Mouse (Mus musculus) left cerebral cortex, adult 2 months (tissue): ENCODE data around the gene Prelid3b. TPM values are rescaled to one million over a fixed set of nuclear protein-coding genes. Genes with fewer than 3 reads are reported as not detected.

Source experiments
- DNase-seq, 2 experiments: peaks; one replicate each; pipeline ENCODE4 v3.0.0; 2021 to 2022; ENCODE audit warnings: low spot score in 2 of 2, mixed read lengths in 1 of 2; ENCODE audit errors: extremely low spot score in 1 of 2
- H3K27ac ChIP-seq: fragments of 200-600 bp; 2 replicates; pipeline ENCODE4 v1.8.1; 2022
- H3K4me3 ChIP-seq: fragments of 200-600 bp; 2 replicates; pipeline ENCODE4 v1.8.1; 2022
- CTCF ChIP-seq: fragments of 200-600 bp; IDR thresholded peaks from 2 replicates; pipeline ENCODE4 v1.8.1; 2022; ENCODE audit warnings: antibody characterized with exemption, mild to moderate bottlenecking, moderate library complexity
- intact Hi-C: fragments of 180-260 bp; cut with DNase I; formaldehyde crosslinking; loops from one replicate; pipeline ENCODE4 v1.15.1; 2025
- long read RNA-seq, 2 experiments: library from polyadenylated mRNA; stranded (forward); transcript quantifications; one replicate each; pipeline ENCODE4 v2.0.0; 2021; ENCODE audit warnings: borderline mapping rate in 2 of 2
- total RNA-seq, 2 experiments: library from RNA; stranded (reverse); gene quantifications; 2 replicates each; pipeline ENCODE4 v1.2.3; 2021

Prelid3b gene
- 10 to 100 TPM; 50.4 to 52.7 TPM for total RNA-seq
- long read RNA-seq, experiment 1, transcript Prelid3b-201 (6 exons, 1,553 nt), result major isoform, 59 of 63 reads
- long read RNA-seq, experiment 1, partial matches to known transcripts, result 0 of 63 reads
- long read RNA-seq, experiment 1, other reads (novel, unspliced or antisense), result 4 of 63 reads
- long read RNA-seq, experiment 2, transcript Prelid3b-201 (6 exons, 1,553 nt), result major isoform, 55 of 58 reads
- long read RNA-seq, experiment 2, partial matches to known transcripts, result 1 of 58 reads
- long read RNA-seq, experiment 2, other reads (novel, unspliced or antisense), result 2 of 58 reads

DNA sequence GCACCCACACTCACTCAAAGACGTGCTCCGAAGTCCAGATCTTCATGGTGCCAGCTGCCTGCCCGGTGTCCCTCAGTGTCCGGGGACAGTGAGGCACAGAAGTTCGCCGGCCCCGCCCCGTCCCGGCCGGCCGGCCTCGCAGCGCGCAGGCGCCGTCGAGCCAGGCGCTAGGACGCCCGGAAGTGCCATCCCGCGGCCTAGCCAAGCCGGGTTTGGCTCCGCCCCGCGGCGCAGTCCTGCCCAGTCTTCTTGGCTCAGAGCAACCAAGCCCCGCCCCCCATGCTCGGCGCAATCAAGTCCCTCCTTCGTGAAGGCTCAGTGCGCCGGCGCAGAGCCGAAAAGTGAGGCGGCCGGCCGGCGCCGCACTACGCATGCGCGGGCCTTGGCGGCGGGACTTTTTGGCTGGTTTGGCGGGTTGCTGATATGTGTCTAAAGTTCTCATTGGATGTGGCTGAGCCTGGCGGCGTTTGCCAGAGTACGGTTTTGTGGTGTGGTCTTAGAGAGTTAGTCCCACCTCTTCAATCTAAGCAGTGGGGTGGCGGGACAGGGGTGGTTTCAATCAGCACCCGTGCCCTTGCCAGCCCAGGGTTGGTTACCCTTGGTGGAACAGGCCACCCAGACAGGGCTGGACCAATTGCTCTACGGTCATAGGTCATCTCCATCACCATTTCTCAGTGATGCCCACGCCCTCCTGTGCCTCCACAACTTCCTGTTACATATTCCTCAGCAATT, at the start of gene Prelid3b:
Gene Prelid3b, minus strand, starts transcription at position 264 of the 732 bp plus-strand sequence.
- TF ChIP-seq CTCF, result no peak; the same call in 1 of the 2 replicates
- DNase-seq, result peak; percentile 99
- Histone ChIP-seq H3K4me3 (peak within 1 kb of the TSS; percentile 76), H3K27ac (peak within 1 kb of the TSS; percentile 82)
- intact Hi-C loops, result loop anchor here (2.0 to 5.0 kb wide), 2 partner anchors 146 to 199 kb away; no protein-coding TSS in a partner anchor

DNA sequence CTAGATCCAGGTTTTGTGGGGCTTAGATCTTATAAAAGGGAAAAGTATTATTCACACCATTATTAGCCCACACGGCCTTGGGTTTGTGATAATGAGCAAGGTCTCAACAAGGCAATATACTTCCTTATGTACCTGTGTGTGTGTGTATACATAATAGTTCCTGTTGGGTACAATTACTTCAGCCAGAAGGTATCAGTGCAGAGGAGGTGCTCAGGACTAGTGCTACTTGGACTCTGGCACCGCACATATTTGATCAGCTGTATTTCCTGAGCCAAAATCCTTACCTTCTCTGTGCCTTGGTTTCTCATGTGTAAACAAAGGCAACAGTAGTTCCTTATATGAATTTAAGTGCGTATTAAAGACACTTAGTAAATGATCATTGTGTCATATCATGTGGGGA, 49.3 kb upstream of the Prelid3b start:
- intact Hi-C loops, result no loop called here
- Histone ChIP-seq H3K27ac (no peak overlapping the region), H3K4me3 (no peak overlapping the region)
- TF ChIP-seq CTCF, result no peak
- no peak for DNase-seq

GRCm38 (mm10) chr2:174517141-174518079, 44.5 kb upstream of the Prelid3b start:
- H3K27ac ChIP-seq, result no peak overlapping the region
- DNase-seq, result no peak
- no peak for TF ChIP-seq CTCF
- H3K4me3 ChIP-seq, result no peak overlapping the region
- intact Hi-C loops, result no loop called here

GRCm38 (mm10) chr2:174514887-174515286, 42.0 kb upstream of the Prelid3b start:
- Histone ChIP-seq H3K27ac (no peak overlapping the region), H3K4me3 (no peak overlapping the region)
- DNase-seq, result no peak
- no peak for TF ChIP-seq CTCF
- intact Hi-C loops, result no loop called here

DNA sequence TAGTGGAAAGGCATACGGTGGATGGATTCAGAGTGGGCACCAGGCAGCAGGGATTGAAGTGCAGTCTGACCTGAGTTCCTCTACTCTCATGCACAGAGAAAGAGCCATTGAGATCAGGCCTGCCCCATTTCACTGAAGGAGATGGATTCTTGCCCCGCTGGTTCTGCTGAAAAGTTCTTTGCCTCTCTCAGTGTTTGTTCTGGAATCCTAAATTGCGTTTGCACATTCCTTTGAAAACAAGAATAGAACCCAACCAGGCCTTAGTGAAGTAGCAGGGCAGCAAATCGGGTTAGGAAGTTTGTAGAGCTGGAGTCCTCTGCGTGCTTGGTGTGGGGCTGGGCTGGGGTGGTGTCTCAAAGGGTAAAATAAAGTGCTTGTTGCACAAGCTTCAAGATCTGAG, 40.9 kb upstream of the Prelid3b start:
- Histone ChIP-seq H3K4me3 (no peak overlapping the region), H3K27ac (no peak overlapping the region)
- intact Hi-C loops, result no loop called here
- no peak for DNase-seq
- no peak for TF ChIP-seq CTCF

GRCm38 (mm10) chr2:174509825-174510224, 36.9 kb upstream of the Prelid3b start:
- H3K27ac ChIP-seq, result no peak overlapping the region
- DNase-seq, result no peak
- intact Hi-C loops, result no loop called here
- no peak for TF ChIP-seq CTCF
- H3K4me3 ChIP-seq, result no peak overlapping the region

DNA sequence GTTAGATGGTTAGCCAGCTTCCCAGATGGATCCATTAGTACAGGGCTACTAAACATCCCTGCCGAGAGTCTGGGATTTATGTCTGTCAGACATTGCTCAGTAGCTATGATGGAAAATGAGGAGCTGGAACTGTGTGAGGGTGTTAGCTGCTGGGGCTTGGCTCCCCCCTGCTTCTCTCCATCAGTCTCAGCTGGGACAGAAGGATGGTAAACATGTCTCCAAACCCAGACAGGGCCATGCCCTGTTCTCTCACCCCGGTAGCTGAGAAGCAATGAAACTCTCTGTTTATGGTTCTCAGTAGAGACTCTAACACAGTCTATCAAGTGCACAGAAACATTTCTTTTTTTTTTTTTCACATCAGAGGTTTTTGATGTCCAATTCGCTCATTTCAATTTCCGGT, 35.1 kb upstream of the Prelid3b start:
- Histone ChIP-seq H3K27ac (no peak overlapping the region), H3K4me3 (no peak overlapping the region)
- TF ChIP-seq CTCF, result no peak
- DNase-seq, result no peak
- intact Hi-C loops, result no loop called here

DNA sequence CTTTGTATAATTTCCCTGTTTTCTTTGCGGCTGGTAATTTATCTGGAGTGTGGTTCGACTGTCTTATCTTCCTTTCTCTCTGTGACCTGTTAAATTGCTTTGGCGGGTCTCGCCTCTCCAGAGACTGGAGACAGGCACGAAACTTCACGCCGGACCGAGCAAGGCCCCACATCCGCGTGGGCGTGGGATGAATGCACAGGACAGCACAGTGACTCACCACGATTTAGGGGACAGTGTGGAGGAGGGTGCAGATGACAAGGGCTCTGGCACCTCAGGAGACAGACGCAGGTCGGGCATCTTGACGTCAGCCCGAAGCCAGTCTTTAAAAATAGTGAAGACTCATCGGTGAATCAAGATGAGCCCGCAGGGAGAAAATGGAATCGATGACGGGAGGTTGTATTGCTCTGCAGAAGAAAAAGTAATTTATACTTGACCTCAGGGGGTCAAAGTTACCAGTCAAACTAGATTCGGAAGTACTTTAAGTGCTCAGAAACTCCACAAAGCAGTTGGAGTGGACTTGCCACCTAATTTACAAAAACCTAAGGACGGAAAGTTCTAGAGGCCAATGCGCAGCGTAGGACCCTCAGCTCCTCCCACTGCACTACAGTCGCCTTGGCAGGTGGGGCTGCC, 30.1 kb upstream of the Prelid3b start:
- no peak overlapping the region for H3K27ac ChIP-seq
- H3K4me3 ChIP-seq, result no peak overlapping the region
- intact Hi-C loops, result no loop called here
- peak; percentile 16 to 24 for DNase-seq
- no peak for TF ChIP-seq CTCF

DNA sequence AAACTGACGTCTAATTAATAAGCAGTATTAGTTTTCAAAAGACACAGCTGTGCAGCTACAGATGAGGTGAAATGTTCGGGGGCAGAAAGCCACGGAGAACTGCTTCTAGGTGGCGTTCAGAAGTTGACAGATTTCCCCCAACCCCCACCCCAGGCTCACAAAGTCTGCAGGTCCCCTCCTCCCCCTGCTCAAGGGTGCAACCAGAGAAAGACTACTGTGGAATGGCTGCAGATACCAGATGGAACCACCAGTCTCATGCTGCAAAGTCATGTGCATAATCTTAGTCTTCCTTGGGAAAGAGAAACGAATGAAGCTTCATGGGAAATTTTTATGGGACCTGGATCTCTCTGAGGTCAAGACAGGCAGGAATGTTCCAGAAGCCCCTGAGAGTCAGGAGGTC, 29.4 kb upstream of the Prelid3b start:
- Histone ChIP-seq H3K4me3 (no peak overlapping the region), H3K27ac (no peak overlapping the region)
- no peak; the same call in 1 of the 2 replicates for TF ChIP-seq CTCF
- DNase-seq, result no peak
- intact Hi-C loops, result no loop called here

DNA sequence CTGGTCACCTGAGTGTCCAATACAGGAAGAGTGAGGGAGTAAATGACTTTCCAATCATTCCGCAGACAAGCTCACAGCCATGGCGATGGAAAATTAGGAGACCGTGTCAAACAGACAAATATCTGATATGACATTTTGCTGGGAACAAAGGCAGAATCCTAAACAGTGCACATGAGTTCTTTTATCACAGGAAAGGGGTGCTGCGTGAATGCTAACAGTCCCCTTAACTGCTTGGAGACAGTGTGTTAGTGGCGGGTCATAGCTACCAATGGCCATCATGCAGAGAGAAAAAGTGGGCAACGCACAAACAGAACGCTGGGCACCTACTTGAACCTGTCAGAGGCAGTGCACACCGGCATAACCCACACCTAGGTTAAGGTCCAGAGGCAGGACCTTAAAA, 28.6 kb upstream of the Prelid3b start:
- intact Hi-C loops, result no loop called here
- Histone ChIP-seq H3K4me3 (no peak overlapping the region), H3K27ac (no peak overlapping the region)
- no peak for TF ChIP-seq CTCF
- DNase-seq, result no peak

- intact Hi-C loops, result no loop called here
- no peak for TF ChIP-seq CTCF
- no peak for DNase-seq
- Histone ChIP-seq H3K4me3 (no peak overlapping the region), H3K27ac (no peak overlapping the region)
These were observed 28.1 kb upstream of the Prelid3b start for GRCm38 (mm10) chr2:174500814-174501503.
